Mouse (Mus musculus) fat pad, adult 2 months (tissue): ENCODE data around the gene Pomgnt1.

ENCODE experiments used
- DNase-seq: peaks from one replicate; pipeline ENCODE4 v3.0.0-alpha.2; 2011; ENCODE audit warnings: low read depth, low spot score; ENCODE audit errors: extremely low read depth

Pomgnt1 gene

GRCm38 (mm10) chr4:116123602-116124519, at the start of gene Pomgnt1, which contains the start of gene Rad54l:
TSS of gene Pomgnt1 (plus strand) at chr4:116123840.
TSS of gene Rad54l (minus strand) at chr4:116123690.
- no peak for DNase-seq

- no peak for DNase-seq
These were observed 49.4 kb upstream of the Pomgnt1 start for GRCm38 (mm10) chr4:116074145-116074675.

GRCm38 (mm10) chr4:116074861-116075620, 48.6 kb upstream of the Pomgnt1 start, which contains the start of the genes Uqcrh and Lrrc41:
TSS of gene Uqcrh (minus strand) at chr4:116075071.
TSS of gene Lrrc41 (plus strand) at chr4:116075269.
- peak; percentile 79 for DNase-seq

- no peak for DNase-seq
These were observed 47.8 kb upstream of the Pomgnt1 start for GRCm38 (mm10) chr4:116075631-116076368.

GRCm38 (mm10) chr4:116076369-116077231, 47.0 kb upstream of the Pomgnt1 start:
- DNase-seq: no peak

GRCm38 (mm10) chr4:116077240-116078095, 46.2 kb upstream of the Pomgnt1 start:
- no peak for DNase-seq

- DNase-seq: no peak
These were observed 35.0 kb upstream of the Pomgnt1 start for GRCm38 (mm10) chr4:116088510-116089249.

GRCm38 (mm10) chr4:116096291-116096690, 27.3 kb upstream of the Pomgnt1 start:
- DNase-seq: no peak

- no peak for DNase-seq
These were observed 26.4 kb upstream of the Pomgnt1 start for GRCm38 (mm10) chr4:116097211-116097610.

GRCm38 (mm10) chr4:116100959-116101358, 22.7 kb upstream of the Pomgnt1 start:
- no peak for DNase-seq

GRCm38 (mm10) chr4:116105278-116105677, 18.4 kb upstream of the Pomgnt1 start:
- no peak for DNase-seq

GRCm38 (mm10) chr4:116110695-116111094, 12.9 kb upstream of the Pomgnt1 start:
- DNase-seq: no peak

- DNase-seq: no peak
These were observed 12.2 kb upstream of the Pomgnt1 start for GRCm38 (mm10) chr4:116111486-116111885.

GRCm38 (mm10) chr4:116122762-116123161, 878 bp upstream of the Pomgnt1 start:
- no peak for DNase-seq

GRCm38 (mm10) chr4:116125803-116126386, 2.3 kb downstream of the Pomgnt1 start:
- DNase-seq: no peak

GRCm38 (mm10) chr4:116127956-116128355, 4.3 kb downstream of the Pomgnt1 start:
- DNase-seq: no peak

GRCm38 (mm10) chr4:116133126-116133525, 9.5 kb downstream of the Pomgnt1 start:
- DNase-seq: no peak

- DNase-seq: no peak
These were observed 11.3 kb downstream of the Pomgnt1 start for GRCm38 (mm10) chr4:116134990-116135389.
